Mouse (Mus musculus): Measurements from ENCODE around the gene Selenom.

DNA sequence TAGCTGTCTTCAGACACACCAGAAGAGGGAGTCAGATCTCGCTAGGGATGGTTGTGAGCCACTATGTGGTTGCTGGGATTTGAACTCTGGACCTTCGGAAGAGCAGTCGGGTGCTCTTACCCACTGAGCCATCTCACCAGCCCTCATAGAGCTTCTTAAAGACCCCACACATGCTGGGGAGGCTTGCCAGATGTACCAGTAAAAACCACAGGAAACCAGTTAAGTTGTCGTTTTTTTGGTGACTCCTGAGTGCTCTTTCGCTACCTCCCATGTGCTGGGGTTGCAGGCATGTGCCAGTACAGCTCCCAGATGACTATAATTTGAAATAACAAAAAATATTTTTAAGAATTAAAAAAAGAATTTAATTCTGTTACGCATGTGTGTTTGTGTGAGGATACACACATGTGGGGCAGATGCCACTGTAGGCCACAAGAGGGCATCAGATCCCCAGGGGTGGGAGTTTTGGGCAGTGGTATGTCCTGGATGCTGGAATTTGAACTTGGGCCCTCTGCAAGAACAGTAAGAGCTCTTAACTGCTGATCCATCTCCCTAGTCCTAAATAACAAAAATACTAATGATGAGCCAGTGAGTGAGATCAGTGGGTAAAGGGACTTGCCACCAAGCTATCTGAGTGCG, 39.9 kb upstream of the Selenom start:
- TF ChIP-seq CTCF (IDR thresholded peaks at IDR 0.05; ENCODE audit: extremely low read depth, insufficient read depth, low read length) (peak; percentile 60), POLR2A (IDR thresholded peaks at IDR 0.05; ENCODE audit: extremely low read depth, insufficient read depth, low read length) (no peak)
